Mouse (Mus musculus): ENCODE measurements around the gene Dennd1b.

GRCm38 (mm10) chr1:138967450-138967849 lies 4.2 kb downstream of the Dennd1b start:
- no peak for TF ChIP-seq CTCF (IDR thresholded peaks at IDR 0.05; ENCODE audit: control insufficient read depth, insufficient read depth, insufficient read length)
- TF ChIP-seq MYOG (IDR thresholded peaks at IDR 0.05; ENCODE audit: control insufficient read depth, extremely low read depth, insufficient read length): no peak
- TF ChIP-seq CEBPB (IDR thresholded peaks at IDR 0.05; ENCODE audit: low read depth): no peak
- no peak for TF ChIP-seq MYOD1 (IDR thresholded peaks at IDR 0.05; ENCODE audit: control insufficient read depth, insufficient read length, low read depth)
- no peak for TF ChIP-seq USF1 (IDR thresholded peaks at IDR 0.05; ENCODE audit: low read depth)
- no peak for TF ChIP-seq MAX (IDR thresholded peaks at IDR 0.05)
